Mouse (Mus musculus) kidney, adult 2 months (tissue): ENCODE results near the gene Tctn1.

Experiments
- CTCF ChIP-seq: fragments of 200-500 bp; conservative IDR thresholded peaks from 2 replicates; pipeline ENCODE4 v1.5.1; 2011; ENCODE audit warnings: low read depth, mild to moderate bottlenecking, control low read depth, low read length, moderate library complexity, mixed read lengths; ENCODE audit not compliant: insufficient read depth, insufficient read length
- POLR2A ChIP-seq: fragments of 200-500 bp; IDR thresholded peaks from one replicate; pipeline ENCODE4 v1.6.1; 2011; ENCODE audit warnings: low read depth, low read length, control low read depth

GRCm38 (mm10) chr5:122285029-122285766 is 20.9 kb upstream of the Tctn1 start:
- no peak for TF ChIP-seq POLR2A
- 0 out of 2 replicates have a peak, but pooled peaks have one; percentile 11 for TF ChIP-seq CTCF
